Mouse (Mus musculus) left cerebral cortex, adult 2 months (tissue): Measurements from ENCODE around the gene Klf7. TPM values are rescaled to one million over a fixed set of nuclear protein-coding genes. Genes with fewer than 3 reads are reported as not detected.

ENCODE experiments used
- DNase-seq, 2 experiments: peaks; one replicate each; pipeline ENCODE4 v3.0.0; 2021 to 2022; ENCODE audit warnings: low spot score in 2 of 2, mixed read lengths in 1 of 2; ENCODE audit errors: extremely low spot score in 1 of 2
- H3K27ac ChIP-seq: fragments of 200-600 bp; 2 replicates; pipeline ENCODE4 v1.8.1; 2022
- H3K4me3 ChIP-seq: fragments of 200-600 bp; 2 replicates; pipeline ENCODE4 v1.8.1; 2022
- CTCF ChIP-seq: fragments of 200-600 bp; IDR thresholded peaks from 2 replicates; pipeline ENCODE4 v1.8.1; 2022; ENCODE audit warnings: antibody characterized with exemption, mild to moderate bottlenecking, moderate library complexity
- intact Hi-C: fragments of 180-260 bp; cut with DNase I; formaldehyde crosslinking; loops from one replicate; pipeline ENCODE4 v1.15.1; 2025
- total RNA-seq, 2 experiments: library from RNA; stranded (reverse); gene quantifications; 2 replicates each; pipeline ENCODE4 v1.2.3; 2021

The Klf7 gene
- total RNA-seq, 2 experiments from 2014 or later, result 41.1 to 46.5 TPM

GRCm38 (mm10) chr1:64081791-64082190, 40.3 kb downstream of the Klf7 start:
- Histone ChIP-seq H3K4me3 (no peak overlapping the region), H3K27ac (peak overlapping the region; percentile 69)
- intact Hi-C loops, result no loop called here
- DNase-seq, result no peak
- TF ChIP-seq CTCF, result no peak

- TF ChIP-seq CTCF, result no peak
- no peak for DNase-seq
- peak overlapping the region; percentile 58 for H3K27ac ChIP-seq
- H3K4me3 ChIP-seq, result no peak overlapping the region
- intact Hi-C loops, result no loop called here
Observed at GRCm38 (mm10) chr1:64081217-64081616, 40.9 kb downstream of the Klf7 start.

- Histone ChIP-seq H3K4me3 (no peak overlapping the region), H3K27ac (peak overlapping the region; percentile 58)
- TF ChIP-seq CTCF, result no peak
- intact Hi-C loops, result no loop called here
- DNase-seq, result no peak
Observed at GRCm38 (mm10) chr1:64080263-64080662, 41.8 kb downstream of the Klf7 start.

GRCm38 (mm10) chr1:64078747-64079211, 43.3 kb downstream of the Klf7 start:
- intact Hi-C loops, result loop anchor here (5.0 kb wide), 1 partner anchor 39 kb away; no protein-coding TSS in a partner anchor
- Histone ChIP-seq H3K27ac (peak overlapping the region; percentile 44), H3K4me3 (no peak overlapping the region)
- TF ChIP-seq CTCF, result no peak
- no peak for DNase-seq

- Histone ChIP-seq H3K4me3 (no peak overlapping the region), H3K27ac (peak overlapping the region; percentile 44)
- no peak for TF ChIP-seq CTCF
- no peak for DNase-seq
- intact Hi-C loops, result loop anchor here (5.0 kb wide), 1 partner anchor 39 kb away; no protein-coding TSS in a partner anchor
Observed at GRCm38 (mm10) chr1:64078011-64078746, 43.9 kb downstream of the Klf7 start.

- no peak for DNase-seq
- TF ChIP-seq CTCF, result no peak
- Histone ChIP-seq H3K27ac (peak overlapping the region; percentile 51; the same call in 1 of the 2 replicates), H3K4me3 (no peak overlapping the region)
- intact Hi-C loops, result no loop called here
Observed at GRCm38 (mm10) chr1:64074051-64074450, 48.0 kb downstream of the Klf7 start.

GRCm38 (mm10) chr1:64070947-64071346, 51.1 kb downstream of the Klf7 start:
- no peak for DNase-seq
- H3K4me3 ChIP-seq, result no peak overlapping the region
- no peak for TF ChIP-seq CTCF
- intact Hi-C loops, result no loop called here
- H3K27ac ChIP-seq, result no peak overlapping the region

- peak in 1 of 2 experiments; percentile 58 for DNase-seq
- Histone ChIP-seq H3K27ac (peak overlapping the region; percentile 49; the same call in 1 of the 2 replicates), H3K4me3 (no peak overlapping the region)
- intact Hi-C loops, result no loop called here
- no peak for TF ChIP-seq CTCF
Observed at GRCm38 (mm10) chr1:64066320-64067254, 55.5 kb downstream of the Klf7 start.

GRCm38 (mm10) chr1:64061488-64061887, 60.6 kb downstream of the Klf7 start:
- DNase-seq, result no peak
- Histone ChIP-seq H3K4me3 (no peak overlapping the region), H3K27ac (peak overlapping the region; percentile 74)
- intact Hi-C loops, result no loop called here
- TF ChIP-seq CTCF, result no peak

- no peak overlapping the region for H3K4me3 ChIP-seq
- intact Hi-C loops, result no loop called here
- TF ChIP-seq CTCF, result no peak
- no peak for DNase-seq
- peak overlapping the region; percentile 74 for H3K27ac ChIP-seq
Observed at GRCm38 (mm10) chr1:64060699-64061454, 61.2 kb downstream of the Klf7 start.

GRCm38 (mm10) chr1:64060116-64060515, 62.0 kb downstream of the Klf7 start:
- peak overlapping the region; percentile 74 for H3K27ac ChIP-seq
- intact Hi-C loops, result no loop called here

More at GRCm38 (mm10) chr1:64060116-64060515, 62.0 kb downstream of the Klf7 start:
- no peak for DNase-seq
- TF ChIP-seq CTCF, result no peak
- no peak overlapping the region for H3K4me3 ChIP-seq
